8 mouse cellular contexts compared by ENCODE assay signal in the genomic region with DNA sequence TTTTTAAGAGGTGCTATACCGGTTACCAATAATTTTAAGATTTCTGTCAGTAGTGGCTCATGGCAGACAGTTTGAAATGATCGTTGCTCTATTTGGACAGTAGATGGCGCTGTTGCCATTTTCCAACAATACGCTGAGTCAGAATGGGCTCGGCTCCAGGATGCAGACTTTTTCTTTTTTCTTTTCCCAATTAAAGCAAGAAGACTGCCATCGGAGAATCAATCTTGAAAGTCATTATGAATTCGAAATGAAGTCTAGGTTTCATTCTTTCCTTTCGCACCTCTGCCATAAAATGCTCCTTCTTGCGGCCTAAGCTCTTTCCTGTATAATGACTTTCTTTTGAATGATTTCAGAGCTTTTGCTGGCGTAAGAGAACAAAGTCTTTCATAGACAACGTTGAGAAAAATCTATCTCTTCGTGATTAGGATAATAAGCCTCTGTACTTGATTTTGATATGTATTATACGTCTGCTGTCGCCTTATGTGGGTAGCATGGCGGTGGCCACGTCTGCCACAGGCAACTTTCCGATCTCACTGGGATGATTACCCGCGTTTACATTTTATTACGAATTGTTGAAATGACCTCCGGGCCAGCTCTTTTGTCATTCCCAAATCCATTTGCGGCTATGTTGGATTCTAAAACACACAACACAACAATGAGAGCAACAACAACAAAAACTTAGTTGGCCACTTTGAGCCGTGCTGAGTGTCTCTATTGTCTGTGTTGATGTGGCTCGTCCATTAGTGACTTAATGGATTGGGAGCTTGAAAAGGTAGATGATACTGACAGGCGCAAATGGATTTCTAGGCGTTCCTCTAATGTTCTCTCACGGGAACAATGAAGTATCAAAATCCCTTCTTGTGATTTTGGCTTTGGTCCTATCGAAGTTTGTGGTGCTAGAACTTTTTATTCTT. TPM values are rescaled to one million over a fixed set of nuclear protein-coding genes. Genes with fewer than 3 reads are reported as not detected.
DNase-seq lines count a peak whose midpoint lies in the region; ATAC-seq lines count a peak whose summit lies in the region.

No protein-coding gene starts in this region.

- DNase-seq in ovary, postnatal 10 days (ENCODE audit: low spot score), result peak; percentile 27
- DNase-seq in ovary, adult 18-20 months (ENCODE audit: low spot score), result no peak
- DNase-seq in cerebellum, postnatal 10 days, result peak; percentile 82 to 90
- DNase-seq in frontal cortex, postnatal 14 days (ENCODE audit: low spot score in 2 of 2), result peak; percentile 31 to 64
- DNase-seq in induced T-regulatory cell, adult 2 months (ENCODE audit: low read depth), result peak; percentile 88
- peak; percentile 25 to 48 for DNase-seq in left cerebral cortex, adult 8-10 months (ENCODE audit: low spot score in 2 of 2)
- peak; percentile 22 to 30 for DNase-seq in right cerebral cortex, postnatal 36 days (ENCODE audit: low spot score in 2 of 2)

- peak; percentile 83 for ATAC-seq in megakaryocyte-erythroid progenitor cell, adult 5-6 weeks (replicated peaks; ENCODE audit: low FRiP score, low TSS enrichment, poor library complexity, severe bottlenecking)

RNA-seq across cellular contexts. Expression of gene Spag16, which starts 36.2 kb away (rescaled TPM):
- 1 to 10 TPM; 1.3 to 1.7 (median 1.5) TPM for total RNA-seq in left cerebral cortex, adult 8-10 months (2022)
- total RNA-seq in megakaryocyte-erythroid progenitor cell, adult 5-6 weeks (2014; fragmentation: Nextera tagmentation), result not detected in 2 replicates
- total RNA-seq in megakaryocyte-erythroid progenitor cell, adult 5-6 weeks (2017), result not detected in 2 replicates
